ENCODE assay signal across 8 mouse cellular contexts in the genomic region with DNA sequence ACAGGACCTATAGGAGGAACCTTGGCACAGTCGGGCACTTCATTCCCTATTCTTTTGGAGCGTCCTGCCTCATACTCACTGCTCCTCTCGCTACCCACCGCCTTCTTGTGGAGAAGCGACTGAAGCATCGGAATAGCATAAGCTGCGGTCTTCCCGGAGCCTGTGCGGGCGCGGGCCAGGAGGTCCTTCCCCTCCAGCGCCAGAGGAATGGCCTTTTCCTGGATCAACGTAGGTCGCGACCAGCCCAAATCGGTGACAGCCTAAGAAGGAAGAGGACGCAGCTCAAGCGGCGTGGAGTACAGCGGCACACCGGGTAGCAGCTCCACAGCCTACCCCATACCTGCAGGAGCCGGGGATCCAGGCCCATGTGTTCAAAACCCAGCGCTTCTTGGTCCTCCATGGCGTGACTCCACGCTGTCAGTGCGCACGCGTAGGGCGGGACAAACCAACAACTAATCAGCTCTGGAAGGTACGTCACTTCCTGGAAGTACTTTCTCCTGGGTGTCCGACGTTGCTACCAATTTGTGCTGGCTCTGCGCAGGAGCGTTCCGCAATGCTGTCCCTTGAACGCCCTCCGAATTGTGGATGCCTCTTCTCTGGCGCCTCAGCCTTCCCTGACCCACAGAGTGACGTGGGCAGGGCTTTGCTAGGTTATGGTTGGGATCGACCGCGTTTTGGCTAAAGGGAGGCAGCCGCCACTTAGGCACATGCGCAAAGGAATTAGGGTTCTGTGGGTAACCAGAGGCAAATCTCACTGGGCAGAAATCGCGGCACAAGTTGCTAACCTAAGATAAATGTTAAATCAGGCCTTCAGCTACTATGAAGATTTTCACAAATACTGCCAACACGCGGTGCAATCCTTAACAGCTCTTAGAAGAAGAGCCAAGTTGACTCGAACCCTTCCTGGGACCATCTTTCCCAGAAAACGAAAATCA. TPM values are rescaled to one million over a fixed set of nuclear protein-coding genes. Genes with fewer than 3 reads are reported as not detected.
A peak's percentile ranks its signal among the peaks of the same experiment; 100 is the strongest.
DNase-seq lines count a peak whose midpoint lies in the region; ATAC-seq and TF ChIP-seq lines count a peak whose summit lies in the region.

A gene (minus strand): TSS at position 453 of the 935 bp plus-strand sequence.

- WGBS in forebrain, embryonic 13.5 days = 3% methylated on average over 50 of the region's 50 CpGs
- WGBS in large intestine, adult 2 months = 2% methylated on average over 50 of the region's 50 CpGs
- 3% methylated on average over 50 of the region's 50 CpGs for WGBS in liver, postnatal 0 days (ENCODE audit: insufficient replicate concordance)
- WGBS in neural tube, embryonic 14.5 days = 2% methylated on average over 50 of the region's 50 CpGs

- intact Hi-C loops in heart, postnatal 10 days (cut with DNase I) = no loop called here

- no peaks in the 10 kb centered on the region for H3K27me3 ChIP-seq in ES-Bruce4 (ENCODE audit: control insufficient read depth, insufficient read depth, low read length, poor library complexity, severe bottlenecking)
- no peaks in the 10 kb centered on the region for H3K27me3 ChIP-seq in forebrain, embryonic 13.5 days
- no peaks in the 10 kb centered on the region for H3K27me3 ChIP-seq in liver, postnatal 0 days (ENCODE audit: insufficient read depth, low read length)
- H3K27me3 ChIP-seq in neural tube, embryonic 14.5 days (ENCODE audit: control insufficient read depth, insufficient read depth, low read length) = no peaks in the 10 kb centered on the region

- peaks cover 36% of the 10 kb centered on the region for H3K36me3 ChIP-seq in ES-Bruce4 (ENCODE audit: control insufficient read depth, insufficient read depth, low read length, poor library complexity, severe bottlenecking)
- peaks cover 69% of the 10 kb centered on the region for H3K36me3 ChIP-seq in forebrain, embryonic 13.5 days (ENCODE audit: poor library complexity, severe bottlenecking)
- H3K36me3 ChIP-seq in liver, postnatal 0 days (replicated peaks; ENCODE audit: insufficient read depth, low read length) = peaks cover 36% of the 10 kb centered on the region
- H3K36me3 ChIP-seq in neural tube, embryonic 14.5 days (ENCODE audit: control insufficient read depth, insufficient read depth, low read length) = peaks cover 48% of the 10 kb centered on the region

- peak; percentile 95 for TF ChIP-seq POLR2A in ES-Bruce4 (IDR thresholded peaks at IDR 0.05; ENCODE audit: insufficient read depth, low read length)

- no peaks in the 10 kb centered on the region for H3K9me3 ChIP-seq in ES-Bruce4 (replicated peaks; ENCODE audit: control insufficient read depth, insufficient read depth, low read length, poor library complexity, severe bottlenecking)
- H3K9me3 ChIP-seq in forebrain, embryonic 13.5 days (replicated peaks) = no peaks in the 10 kb centered on the region
- H3K9me3 ChIP-seq in liver, postnatal 0 days (ENCODE audit: low read length) = no peaks in the 10 kb centered on the region
- no peaks in the 10 kb centered on the region for H3K9me3 ChIP-seq in neural tube, embryonic 14.5 days (ENCODE audit: control insufficient read depth, low read length)

- peak; percentile 66; the same call in 1 of the 2 replicates for TF ChIP-seq EP300 in ES-Bruce4 (IDR thresholded peaks at IDR 0.05; ENCODE audit: insufficient read depth, low read depth, low read length)
- peak; percentile 45; the same call in 1 of the 2 replicates for TF ChIP-seq EP300 in liver, postnatal 0 days (IDR thresholded peaks at IDR 0.05; ENCODE audit: low read depth)

- peak within 1 kb of the TSS; percentile 95 for H3K4me2 ChIP-seq in forebrain, embryonic 13.5 days
- H3K4me2 ChIP-seq in liver, postnatal 0 days (ENCODE audit: low read depth, low read length) = peak within 1 kb of the TSS; percentile 94
- peak within 1 kb of the TSS; percentile 90 for H3K4me2 ChIP-seq in neural tube, embryonic 14.5 days (ENCODE audit: low read depth, low read length)

- peak within 1 kb of the TSS; percentile 83 for H3K4me3 ChIP-seq in ES-Bruce4 (ENCODE audit: low read depth, low read length)
- H3K4me3 ChIP-seq in forebrain, embryonic 13.5 days = peak within 1 kb of the TSS; percentile 88
- peak within 1 kb of the TSS; percentile 92 for H3K4me3 ChIP-seq in liver, postnatal 0 days (ENCODE audit: low read depth, low read length)
- peak within 1 kb of the TSS; percentile 73 for H3K4me3 ChIP-seq in neural tube, embryonic 14.5 days (ENCODE audit: low read depth, low read length)

- no peak for TF ChIP-seq CTCF in ES-Bruce4 (IDR thresholded peaks at IDR 0.05; ENCODE audit: low read depth, low read length)
- no peak for TF ChIP-seq CTCF in liver, postnatal 0 days (IDR thresholded peaks at IDR 0.05; ENCODE audit: low read depth)

- peak; percentile 94 to 96 for DNase-seq in heart, postnatal 10 days
- peak; percentile 91 for DNase-seq in large intestine, adult 2 months (ENCODE audit: low read depth, low spot score)
- peak; percentile 93 for DNase-seq in liver, postnatal 0 days
- DNase-seq in testis, postnatal 10 days (ENCODE audit: low spot score) = peak; percentile 91

- H3K27ac ChIP-seq in ES-Bruce4 (ENCODE audit: insufficient read depth, low read length) = peak within 1 kb of the TSS; percentile 62
- peak within 1 kb of the TSS; percentile 89 for H3K27ac ChIP-seq in forebrain, embryonic 13.5 days
- peak within 1 kb of the TSS; percentile 93 for H3K27ac ChIP-seq in liver, postnatal 0 days (ENCODE audit: low read depth)
- H3K27ac ChIP-seq in neural tube, embryonic 14.5 days (ENCODE audit: low read depth, low read length) = peak within 1 kb of the TSS; percentile 93

- H3K9ac ChIP-seq in ES-Bruce4 (ENCODE audit: low read depth, poor library complexity, severe bottlenecking) = peak within 1 kb of the TSS; percentile 70
- peak within 1 kb of the TSS; percentile 86 for H3K9ac ChIP-seq in forebrain, embryonic 13.5 days
- peak within 1 kb of the TSS; percentile 94 for H3K9ac ChIP-seq in liver, postnatal 0 days (replicated peaks)
- H3K9ac ChIP-seq in neural tube, embryonic 14.5 days (replicated peaks; ENCODE audit: low read depth, low read length) = peak within 1 kb of the TSS; percentile 65

- no peaks in the 10 kb centered on the region for H3K4me1 ChIP-seq in ES-Bruce4 (ENCODE audit: control insufficient read depth, insufficient read depth, low read length)
- peaks cover 26% of the 10 kb centered on the region for H3K4me1 ChIP-seq in forebrain, embryonic 13.5 days
- peaks cover 9% of the 10 kb centered on the region for H3K4me1 ChIP-seq in liver, postnatal 0 days (ENCODE audit: insufficient read depth)
- H3K4me1 ChIP-seq in neural tube, embryonic 14.5 days (ENCODE audit: control insufficient read depth, insufficient read depth, low read length) = peaks cover 9% of the 10 kb centered on the region

- peak; percentile 95 for ATAC-seq in cerebellum, adult (ENCODE audit: insufficient number of reproducible peaks, low FRiP score, low TSS enrichment)
- peak; percentile 97 for ATAC-seq in forebrain, embryonic 13.5 days
- peak; percentile 99 for ATAC-seq in liver, postnatal 0 days
- peak; percentile 96 for ATAC-seq in neural tube, embryonic 14.5 days (ENCODE audit: low read depth)

RNA-seq across cellular contexts. Expression of the gene that starts here (rescaled TPM):
- polyA plus RNA-seq in ES-Bruce4 (2011; ENCODE audit: insufficient read depth, insufficient read length, low read depth, missing spikeins) = 60.4 and 62.7 TPM in 2 replicates
- 84.2 and 92.6 TPM in 2 replicates for polyA plus RNA-seq in forebrain, embryonic 13.5 days (2015; fragmentation: Nextera tagmentation; extraction: Ambion mirVana)
- 10 to 100 TPM; 33.3 to 34.4 TPM for total RNA-seq in heart, postnatal 10 days (2021)
- 31.4 and 34.7 TPM in 2 replicates for polyA plus RNA-seq in large intestine, adult 2 months (2012; rRNA removed)
- 32.5 and 33.8 TPM in 2 replicates for polyA plus RNA-seq in liver, postnatal 0 days (2015; fragmentation: Nextera tagmentation; extraction: Ambion mirVana)
- polyA plus RNA-seq in neural tube, embryonic 14.5 days (2014; fragmentation: Nextera tagmentation; extraction: Ambion mirVana) = 75.2 and 78.3 TPM in 2 replicates

Comparison
In these comparisons a context has a peak if more than half of its experiments do, and no peak if none do; other contexts are left out.
1. Peak in every context shown above with its lines: DNase-seq, ATAC-seq, H3K4me3 ChIP-seq and H3K27ac ChIP-seq.